8 mouse cellular contexts compared by ENCODE assay signal in genomic region chr11:120348684-120349370, GRCm38 (mm10). TPM values are rescaled to one million over a fixed set of nuclear protein-coding genes. Genes with fewer than 3 reads are reported as not detected.
DNase-seq lines count a peak whose midpoint lies in the region; ATAC-seq and TF ChIP-seq lines count a peak whose summit lies in the region.

No protein-coding gene starts in this region.

- H3K9ac ChIP-seq in heart, adult 2 months (ENCODE audit: low read depth, low read length), result peak overlapping the region; percentile 99
- peak overlapping the region; percentile 100 for H3K9ac ChIP-seq in forebrain, embryonic 15.5 days (replicated peaks)
- H3K9ac ChIP-seq in hindbrain, postnatal 0 days (replicated peaks; ENCODE audit: low read length), result peak overlapping the region; percentile 100
- peak overlapping the region; percentile 100 for H3K9ac ChIP-seq in liver, embryonic 13.5 days

- peak overlapping the region; percentile 96 for H3K4me2 ChIP-seq in forebrain, embryonic 15.5 days (replicated peaks)
- H3K4me2 ChIP-seq in hindbrain, postnatal 0 days (ENCODE audit: low read depth, low read length), result peak overlapping the region; percentile 97
- peak overlapping the region; percentile 99 for H3K4me2 ChIP-seq in liver, embryonic 13.5 days
- H3K4me2 ChIP-seq in myocyte (ENCODE audit: low read depth), result peak overlapping the region; percentile 99

- H3K9me3 ChIP-seq in forebrain, embryonic 15.5 days, result no peaks in the 10 kb centered on the region
- no peaks in the 10 kb centered on the region for H3K9me3 ChIP-seq in hindbrain, postnatal 0 days (ENCODE audit: low read length)
- H3K9me3 ChIP-seq in liver, embryonic 13.5 days (replicated peaks), result no peaks in the 10 kb centered on the region

- peaks cover 5% of the 10 kb centered on the region for H3K36me3 ChIP-seq in heart, adult 2 months (ENCODE audit: control insufficient read depth, insufficient read depth, low read length)
- H3K36me3 ChIP-seq in forebrain, embryonic 15.5 days, result peaks cover 14% of the 10 kb centered on the region
- peaks cover 14% of the 10 kb centered on the region for H3K36me3 ChIP-seq in hindbrain, postnatal 0 days (ENCODE audit: insufficient read depth, low read length)
- peaks cover 17% of the 10 kb centered on the region for H3K36me3 ChIP-seq in liver, embryonic 13.5 days
- H3K36me3 ChIP-seq in myocyte (ENCODE audit: control insufficient read depth, insufficient read depth), result peaks cover 16% of the 10 kb centered on the region

- peaks cover 20% of the 10 kb centered on the region for H3K4me1 ChIP-seq in heart, adult 2 months (ENCODE audit: control insufficient read depth, insufficient read depth, low read length)
- H3K4me1 ChIP-seq in forebrain, embryonic 15.5 days, result peaks cover 52% of the 10 kb centered on the region
- H3K4me1 ChIP-seq in hindbrain, postnatal 0 days (ENCODE audit: insufficient read depth, low read length), result peaks cover 19% of the 10 kb centered on the region
- H3K4me1 ChIP-seq in liver, embryonic 13.5 days (replicated peaks), result peaks cover 63% of the 10 kb centered on the region

- TF ChIP-seq POLR2A in heart, adult 2 months (IDR thresholded peaks at IDR 0.05; ENCODE audit: insufficient read depth, low read depth, low read length), result peak; percentile 11; the same call in 1 of the 2 replicates
- peak; percentile 32 for TF ChIP-seq POLR2A in myocyte (IDR thresholded peaks at IDR 0.05; ENCODE audit: insufficient read length, low read depth)

- H3ac ChIP-seq in myocyte (ENCODE audit: control insufficient read depth, insufficient read length), result peak overlapping the region; percentile 94

- H3K27me3 ChIP-seq in heart, adult 2 months (ENCODE audit: control insufficient read depth, insufficient read depth, low read length), result no peaks in the 10 kb centered on the region
- H3K27me3 ChIP-seq in forebrain, embryonic 15.5 days, result no peaks in the 10 kb centered on the region
- H3K27me3 ChIP-seq in hindbrain, postnatal 0 days (ENCODE audit: insufficient read depth, low read length), result no peaks in the 10 kb centered on the region
- H3K27me3 ChIP-seq in liver, embryonic 13.5 days, result peaks cover 29% of the 10 kb centered on the region
- H3K27me3 ChIP-seq in myocyte (ENCODE audit: control insufficient read depth, insufficient read depth, insufficient read length), result no peaks in the 10 kb centered on the region

- H3K4me3 ChIP-seq in heart, adult 2 months, result peak overlapping the region; percentile 98
- H3K4me3 ChIP-seq in forebrain, embryonic 15.5 days, result peak overlapping the region; percentile 100
- H3K4me3 ChIP-seq in hindbrain, postnatal 0 days (ENCODE audit: low read length), result peak overlapping the region; percentile 99
- peak overlapping the region; percentile 97 for H3K4me3 ChIP-seq in liver, embryonic 13.5 days (replicated peaks)
- H3K4me3 ChIP-seq in myocyte, result peak overlapping the region; percentile 97

- H3K79me2 ChIP-seq in heart, adult 2 months (replicated peaks; ENCODE audit: control insufficient read depth, insufficient read depth, low read length), result peaks cover 3% of the 10 kb centered on the region
- peaks cover 33% of the 10 kb centered on the region for H3K79me2 ChIP-seq in myocyte (ENCODE audit: control insufficient read depth, insufficient read depth)

- 2% methylated on average over 46 of the region's 53 CpGs for WGBS in heart, adult 2 months
- WGBS in forebrain, embryonic 15.5 days, result 1% methylated on average over 49 of the region's 53 CpGs
- 3% methylated on average over 48 of the region's 53 CpGs for WGBS in hindbrain, postnatal 0 days
- 2% methylated on average over 48 of the region's 53 CpGs for WGBS in liver, embryonic 13.5 days (ENCODE audit: insufficient replicate concordance)

- DNase-seq in heart, adult 2 months, result peak; percentile 76 to 80
- no peak for DNase-seq in heart, adult 11 months
- DNase-seq in brain, embryonic 18.5 days (ENCODE audit: low read depth, low spot score), result peak; percentile 58
- DNase-seq in hindbrain, postnatal 0 days (ENCODE audit: low spot score), result peak; percentile 77
- no peak for DNase-seq in liver, embryonic 13.5 days
- DNase-seq in thymus, postnatal 36 days, result peak; percentile 47 to 66

- TF ChIP-seq CTCF in heart, adult 2 months (IDR thresholded peaks at IDR 0.05), result no peak
- TF ChIP-seq CTCF in hindbrain, postnatal 0 days (IDR thresholded peaks at IDR 0.05; ENCODE audit: low read depth), result no peak

- TF ChIP-seq EP300 in heart, adult 2 months (IDR thresholded peaks at IDR 0.05; ENCODE audit: insufficient read depth, low read depth, low read length), result no peak

- intact Hi-C loops in heart, adult 2 months (cut with DNase I), result loop anchor here (2.0 kb wide), 1 partner anchor 116 kb away; the partner anchor contains the start of gene Bahcc1

- H3K27ac ChIP-seq in heart, adult 2 months, result peak overlapping the region; percentile 100
- peak overlapping the region; percentile 98 for H3K27ac ChIP-seq in forebrain, embryonic 15.5 days (replicated peaks)
- peak overlapping the region; percentile 100 for H3K27ac ChIP-seq in hindbrain, postnatal 0 days
- H3K27ac ChIP-seq in liver, embryonic 13.5 days, result peak overlapping the region; percentile 92

- no peak; the same call in 1 of the 2 replicates for ATAC-seq in forebrain, embryonic 15.5 days (replicated peaks)
- peak; percentile 61 for ATAC-seq in hindbrain, postnatal 0 days
- ATAC-seq in liver, embryonic 13.5 days (ENCODE audit: low read depth), result no peak; the same call in 1 of the 2 replicates

TF ChIP-seq in myocyte, 11 proteins besides CTCF, POLR2A, EP300 and RAD21:
- TF ChIP-seq TCF3 (IDR thresholded peaks at IDR 0.05; ENCODE audit: insufficient read length, low read depth) (no peak), REST (IDR thresholded peaks at IDR 0.05; ENCODE audit: insufficient read depth, insufficient read length) (peak; percentile 7), POLR2AphosphoS2 (IDR thresholded peaks at IDR 0.05; ENCODE audit: insufficient read length, low read depth) (peak; percentile 53), USF1 (IDR thresholded peaks at IDR 0.05; ENCODE audit: low read depth) (peak; percentile 80)
TF ChIP-seq in myocyte: peak in this region for 3.

RNA-seq across cellular contexts. Expression of gene Actg1, which starts 0.5 kb away (rescaled TPM):
- 100 to 1,000 TPM; 222 to 321 TPM for total RNA-seq in heart, adult 2 months (2021)
- 510 and 694 TPM in 2 replicates for polyA plus RNA-seq in heart, adult 2 months (2012; rRNA removed)
- polyA plus RNA-seq in forebrain, embryonic 15.5 days (2015; fragmentation: Nextera tagmentation; extraction: Ambion mirVana), result 3,835 and 3,917 TPM in 2 replicates
- 2,410 and 2,568 TPM in 2 replicates for total RNA-seq in hindbrain, postnatal 0 days (2014; rRNA removed)
- polyA plus RNA-seq in hindbrain, postnatal 0 days (2015; fragmentation: Nextera tagmentation; extraction: Ambion mirVana), result 3,348 and 3,639 TPM in 2 replicates
- 712 and 750 TPM in 2 replicates for polyA plus RNA-seq in liver, embryonic 13.5 days (2015; fragmentation: Nextera tagmentation; extraction: Ambion mirVana)
- polyA plus RNA-seq in myocyte (2012; fragmentation: generic; extraction: Trizol), result 2,358 TPM

RNA-seq across cellular contexts. Expression of gene Fscn2, which starts 12.5 kb away (rescaled TPM):
- not detected for total RNA-seq in heart, adult 2 months (2021)
- 0.15 and 0.21 TPM in 2 replicates for polyA plus RNA-seq in heart, adult 2 months (2012; rRNA removed)
- 0.97 and 1.3 TPM in 2 replicates for polyA plus RNA-seq in forebrain, embryonic 15.5 days (2015; fragmentation: Nextera tagmentation; extraction: Ambion mirVana)
- total RNA-seq in hindbrain, postnatal 0 days (2014; rRNA removed), result 3.0 and 9.0 TPM in 2 replicates
- polyA plus RNA-seq in hindbrain, postnatal 0 days (2015; fragmentation: Nextera tagmentation; extraction: Ambion mirVana), result 1.5 and 1.9 TPM in 2 replicates
- polyA plus RNA-seq in liver, embryonic 13.5 days (2015; fragmentation: Nextera tagmentation; extraction: Ambion mirVana), result not detected in 2 replicates
- 1.1 TPM for polyA plus RNA-seq in myocyte (2012; fragmentation: generic; extraction: Trizol)

RNA-seq across cellular contexts. Expression of gene Faap100, which starts 29.7 kb away (rescaled TPM):
- 10 to 100 TPM; 13.0 to 13.4 TPM for total RNA-seq in heart, adult 2 months (2021)
- 25.8 and 27.3 TPM in 2 replicates for polyA plus RNA-seq in heart, adult 2 months (2012; rRNA removed)
- 72.1 and 74.1 TPM in 2 replicates for polyA plus RNA-seq in forebrain, embryonic 15.5 days (2015; fragmentation: Nextera tagmentation; extraction: Ambion mirVana)
- total RNA-seq in hindbrain, postnatal 0 days (2014; rRNA removed), result 175 and 178 TPM in 2 replicates
- 74.6 and 76.4 TPM in 2 replicates for polyA plus RNA-seq in hindbrain, postnatal 0 days (2015; fragmentation: Nextera tagmentation; extraction: Ambion mirVana)
- polyA plus RNA-seq in liver, embryonic 13.5 days (2015; fragmentation: Nextera tagmentation; extraction: Ambion mirVana), result 7.8 and 8.7 TPM in 2 replicates
- 12.3 TPM for polyA plus RNA-seq in myocyte (2012; fragmentation: generic; extraction: Trizol)

Comparison
In these comparisons a context has a peak if more than half of its experiments do, and no peak if none do; other contexts are left out.
1. DNase-seq: peak in heart, adult 2 months (2 of 2), brain, embryonic 18.5 days (single experiment), hindbrain, postnatal 0 days (single experiment) and thymus, postnatal 36 days (2 of 2); none in heart, adult 11 months (single experiment) and liver, embryonic 13.5 days (single experiment).
2. Peak in every context shown above with its lines, with median percentiles within 50 percentile points of each other: H3K27ac ChIP-seq, H3K4me3 ChIP-seq, H3K9ac ChIP-seq and H3K4me2 ChIP-seq.